Mouse (Mus musculus) heart, postnatal 0 days (tissue): Measurements from ENCODE around the gene Apol7a.

ENCODE experiments used
- CTCF ChIP-seq: IDR thresholded peaks from 2 replicates; pipeline ENCODE4 v1.5.1; 2016; ENCODE audit warnings: antibody characterized with exemption, control low read depth, low read depth
- EP300 ChIP-seq: IDR thresholded peaks from 2 replicates; pipeline ENCODE4 v1.6.1; 2016; ENCODE audit warnings: antibody characterized with exemption, low read depth

DNA sequence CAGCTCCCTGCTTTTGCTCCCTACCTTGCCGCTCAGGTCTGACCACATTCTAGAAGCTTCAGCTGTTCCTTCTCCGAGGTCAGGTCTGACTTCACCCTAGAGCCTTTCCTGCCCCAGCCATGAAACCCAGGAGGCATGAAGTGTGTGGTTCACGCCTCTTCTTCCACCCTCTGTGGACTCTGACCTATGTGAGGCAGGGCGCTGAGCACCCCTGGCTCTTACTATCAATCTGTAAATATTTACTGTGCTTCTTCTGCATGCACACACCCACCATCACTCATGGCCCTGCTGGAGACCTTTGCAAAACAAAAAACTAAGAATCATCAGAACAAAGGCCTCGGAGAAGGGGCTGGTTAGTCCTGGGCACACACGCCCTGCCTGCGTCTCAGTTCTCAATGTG, 60.5 kb downstream of the Apol7a start:
- TF ChIP-seq CTCF (no peak), EP300 (no peak)
